Mouse (Mus musculus) activated CD4-positive, CD25-positive, alpha-beta regulatory T cell (primary cell): ENCODE measurements around the gene Glra1. TPM values are rescaled to one million over a fixed set of nuclear protein-coding genes. Genes with fewer than 3 reads are reported as not detected.

Source experiments
- polyA plus RNA-seq, 2 experiments: library from polyadenylated mRNA; unstranded; fragments of 100-300 nt; shearing (Covaris generic); gene quantifications; one replicate each; pipeline ENCODE4 v1.2.1; 2017

Glra1 gene
- polyA plus RNA-seq, result not detected

GRCm38 (mm10) chr11:55607808-55608523 lies at the start of gene Glra1:
Glra1 (minus strand) TSS chr11:55608198.

GRCm38 (mm10) chr11:55469048-55469843 lies 138.8 kb downstream of the Glra1 start, which contains the start of gene G3bp1:
G3bp1 (plus strand) TSS chr11:55469685.

Other genes starting within 250 kb of the Glra1 start
- under 1 TPM in 1 of 2 experiments, not detected in 1; 0.38 TPM for gene Sparc, start 185.0 kb downstream of the Glra1 start, polyA plus RNA-seq
- 100 to 1,000 TPM; 251 to 257 TPM for gene Atox1, start 147.0 kb downstream of the Glra1 start, polyA plus RNA-seq
- gene G3bp1, start 138.5 kb downstream of the Glra1 start, polyA plus RNA-seq, result 100 to 1,000 TPM; 108 to 115 TPM